Mouse (Mus musculus) midbrain, postnatal 0 days (tissue): ENCODE measurements around the gene Rhof. TPM values are rescaled to one million over a fixed set of nuclear protein-coding genes. Genes with fewer than 3 reads are reported as not detected.

ENCODE experiments used
- ATAC-seq: fragments of 200-750 bp; cut with Nextera tagmentation; 2 replicates; pipeline ENCODE4 v1.8.0; 2017; ENCODE audit warnings: moderate number of reproducible peaks, mild to moderate bottlenecking, moderate TSS enrichment, moderate library complexity; ENCODE audit not compliant: low FRiP score
- DNase-seq: peaks from one replicate; pipeline ENCODE4 v3.0.0-alpha.2; 2015; ENCODE audit warnings: low spot score
- H3K27ac ChIP-seq: fragments of 300-500 bp; sonication (generic); 2 replicates; pipeline ENCODE4 v1.5.1; 2014; ENCODE audit warnings: low read depth, mild to moderate bottlenecking, low read length, mixed read lengths
- H3K27me3 ChIP-seq: fragments of 300-500 bp; sonication (generic); 2 replicates; pipeline ENCODE4 v1.6.1; 2014; ENCODE audit warnings: low read length, control low read depth, mixed read lengths; ENCODE audit not compliant: insufficient read depth
- H3K36me3 ChIP-seq: fragments of 300-500 bp; sonication (generic); 2 replicates; pipeline ENCODE4 v1.6.1; 2014; ENCODE audit warnings: low read length, control low read depth, mixed read lengths; ENCODE audit not compliant: insufficient read depth
- H3K4me1 ChIP-seq: fragments of 300-500 bp; sonication (generic); 2 replicates; pipeline ENCODE4 v1.6.1; 2014; ENCODE audit warnings: mild to moderate bottlenecking, control low read depth, antibody characterized with exemption, low read length, mixed read lengths; ENCODE audit not compliant: insufficient read depth
- H3K4me2 ChIP-seq: fragments of 300-500 bp; sonication (generic); 2 replicates; pipeline ENCODE4 v1.6.1; 2014; ENCODE audit warnings: low read depth, mild to moderate bottlenecking, low read length, mixed read lengths; ENCODE audit not compliant: poor library complexity, severe bottlenecking
- H3K4me3 ChIP-seq: fragments of 300-500 bp; sonication (generic); 2 replicates; pipeline ENCODE4 v1.5.1; 2014; ENCODE audit warnings: low read depth, mild to moderate bottlenecking, low read length, moderate library complexity
- H3K9ac ChIP-seq: fragments of 300-500 bp; sonication (generic); replicated peaks from 2 replicates; pipeline ENCODE4 v1.6.1; 2014; ENCODE audit warnings: mild to moderate bottlenecking, low read length, moderate library complexity, mixed read lengths; ENCODE audit not compliant: poor library complexity, severe bottlenecking
- H3K9me3 ChIP-seq: fragments of 300-500 bp; sonication (generic); 2 replicates; pipeline ENCODE4 v1.6.1; 2016; ENCODE audit warnings: low read length, control low read depth
- CTCF ChIP-seq: IDR thresholded peaks from 2 replicates; pipeline ENCODE4 v1.5.1; 2016; ENCODE audit warnings: antibody characterized with exemption, mild to moderate bottlenecking
- WGBS: fragments of 180-500 bp; shearing (Covaris S2); extraction: QIAGEN DNeasy Blood & Tissue Kit; methylation state at CpG from one replicate; pipeline ENCODE4 v1.1.7; 2014; 5-methylcytosine and 5-hydroxymethylcytosine counted together
- polyA plus RNA-seq: library from polyadenylated mRNA; unstranded; fragments of >200 nt; fragmentation: Nextera tagmentation; extraction: Ambion mirVana; gene quantifications from 2 replicates; pipeline ENCODE4 v1.2.1, GENCODE M21; 2015
- total RNA-seq: library from RNA; depleted of rRNA; stranded (reverse); fragments of >200 nt; gene quantifications from 2 replicates; pipeline ENCODE4 v1.2.3, GENCODE M21; 2014

Gene Rhof
- total and polyA plus RNA-seq, 2 experiments from 2014 or later, result 41.7 to 47.8 TPM

GRCm38 (mm10) chr5:123125105-123125504, 7.4 kb downstream of the Rhof start:
- no peak overlapping the region for H3K4me2 ChIP-seq
- TF ChIP-seq CTCF, result no peak
- no peak for ATAC-seq
- H3K27me3 ChIP-seq, result no peaks in the 10 kb centered on the region
- no peak overlapping the region for H3K27ac ChIP-seq
- no peaks in the 10 kb centered on the region for H3K4me1 ChIP-seq
- H3K4me3 ChIP-seq, result no peak overlapping the region
- DNase-seq, result no peak
- H3K36me3 ChIP-seq, result 0 out of 2 replicates have a peak, but pooled peaks cover 2% of the 10 kb centered on the region
- 87% methylated on average over 6 of the region's 6 CpGs for WGBS
- H3K9me3 ChIP-seq, result no peaks in the 10 kb centered on the region
- H3K9ac ChIP-seq, result no peak overlapping the region

- Histone ChIP-seq H3K4me3 (no peak overlapping the region), H3K9me3 (no peaks in the 10 kb centered on the region), H3K27me3 (no peaks in the 10 kb centered on the region), H3K4me2 (no peak overlapping the region), H3K27ac (no peak overlapping the region), H3K36me3 (peaks cover 24% of the 10 kb centered on the region), H3K9ac (no peak overlapping the region), H3K4me1 (no peaks in the 10 kb centered on the region)
- no peak for DNase-seq
- ATAC-seq, result no peak
- 88% methylated on average over 4 of the region's 4 CpGs for WGBS
- TF ChIP-seq CTCF, result peak; percentile 58
These were observed 10.3 kb downstream of the Rhof start for GRCm38 (mm10) chr5:123122181-123122580.

GRCm38 (mm10) chr5:123120624-123121215, 11.8 kb downstream of the Rhof start:
- ATAC-seq (no peak), DNase-seq (no peak)
- H3K36me3 ChIP-seq, result peaks cover 28% of the 10 kb centered on the region
- no peaks in the 10 kb centered on the region for H3K9me3 ChIP-seq
- no peak overlapping the region for H3K27ac ChIP-seq
- no peak overlapping the region for H3K4me3 ChIP-seq
- no peak overlapping the region for H3K4me2 ChIP-seq
- 62% methylated on average over 7 of the region's 7 CpGs for WGBS
- TF ChIP-seq CTCF, result no peak
- H3K4me1 ChIP-seq, result no peaks in the 10 kb centered on the region
- H3K27me3 ChIP-seq, result no peaks in the 10 kb centered on the region
- H3K9ac ChIP-seq, result no peak overlapping the region

- Histone ChIP-seq H3K9me3 (no peaks in the 10 kb centered on the region), H3K9ac (no peak overlapping the region), H3K4me1 (no peaks in the 10 kb centered on the region), H3K4me2 (no peak overlapping the region), H3K36me3 (peaks cover 32% of the 10 kb centered on the region), H3K27me3 (no peaks in the 10 kb centered on the region), H3K27ac (no peak overlapping the region), H3K4me3 (no peak overlapping the region)
- DNase-seq (no peak), ATAC-seq (no peak)
- TF ChIP-seq CTCF, result no peak
- WGBS, result 86% methylated on average over 10 of the region's 10 CpGs
These were observed 13.7 kb downstream of the Rhof start for GRCm38 (mm10) chr5:123118826-123119225.

GRCm38 (mm10) chr5:123117773-123118172, 14.7 kb downstream of the Rhof start:
- no peak for ATAC-seq
- Histone ChIP-seq H3K27ac (no peak overlapping the region), H3K4me1 (no peaks in the 10 kb centered on the region), H3K27me3 (no peaks in the 10 kb centered on the region), H3K9ac (no peak overlapping the region), H3K9me3 (no peaks in the 10 kb centered on the region), H3K4me3 (no peak overlapping the region), H3K4me2 (no peak overlapping the region), H3K36me3 (peaks cover 32% of the 10 kb centered on the region)
- TF ChIP-seq CTCF, result no peak
- no peak for DNase-seq
- WGBS, result 81% methylated on average over 8 of the region's 8 CpGs

- peak; percentile 81 for TF ChIP-seq CTCF
- peaks cover 32% of the 10 kb centered on the region for H3K36me3 ChIP-seq
- H3K27ac ChIP-seq, result no peak overlapping the region
- DNase-seq (peak; percentile 71), ATAC-seq (no peak)
- H3K4me1 ChIP-seq, result no peaks in the 10 kb centered on the region
- H3K9ac ChIP-seq, result no peak overlapping the region
- no peak overlapping the region for H3K4me2 ChIP-seq
- no peaks in the 10 kb centered on the region for H3K27me3 ChIP-seq
- no peaks in the 10 kb centered on the region for H3K9me3 ChIP-seq
- 16% methylated on average over 10 of the region's 10 CpGs for WGBS
- no peak overlapping the region for H3K4me3 ChIP-seq
These were observed 15.2 kb downstream of the Rhof start for GRCm38 (mm10) chr5:123117257-123117656.
